Mouse (Mus musculus) midbrain, embryonic 16.5 days (tissue): ENCODE data around the gene Vsir. TPM values are rescaled to one million over a fixed set of nuclear protein-coding genes. Genes with fewer than 3 reads are reported as not detected.

ENCODE experiments used
- ATAC-seq: fragments of 200-750 bp; cut with Nextera tagmentation; 2 replicates; pipeline ENCODE4 v1.8.0; 2017; ENCODE audit warnings: moderate TSS enrichment
- H3K27ac ChIP-seq: fragments of 300-500 bp; sonication (generic); 2 replicates; pipeline ENCODE4 v1.5.1; 2014; ENCODE audit warnings: mild to moderate bottlenecking, low read length, mixed read lengths
- H3K27me3 ChIP-seq: fragments of 300-500 bp; sonication (generic); 2 replicates; pipeline ENCODE4 v1.6.1; 2014; ENCODE audit warnings: low read depth, low read length, mixed read lengths; ENCODE audit not compliant: control insufficient read depth, insufficient read depth
- H3K36me3 ChIP-seq: fragments of 300-500 bp; sonication (generic); 2 replicates; pipeline ENCODE4 v1.6.1; 2014; ENCODE audit warnings: mild to moderate bottlenecking, low read length, moderate library complexity, mixed read lengths; ENCODE audit not compliant: control insufficient read depth, insufficient read depth
- H3K4me1 ChIP-seq: fragments of 300-500 bp; sonication (generic); 2 replicates; pipeline ENCODE4 v1.6.1; 2014; ENCODE audit warnings: mild to moderate bottlenecking, low read length, mixed read lengths; ENCODE audit not compliant: control insufficient read depth, insufficient read depth
- H3K4me2 ChIP-seq: fragments of 300-500 bp; sonication (generic); 2 replicates; pipeline ENCODE4 v1.6.1; 2014; ENCODE audit warnings: mild to moderate bottlenecking, low read length, mixed read lengths
- H3K4me3 ChIP-seq: fragments of 300-500 bp; sonication (generic); 2 replicates; pipeline ENCODE4 v1.5.1; 2014; ENCODE audit warnings: low read depth, mild to moderate bottlenecking, low read length, moderate library complexity, mixed read lengths
- H3K9ac ChIP-seq: fragments of 300-500 bp; sonication (generic); 2 replicates; pipeline ENCODE4 v1.6.1; 2014; ENCODE audit warnings: low read depth, low read length, mixed read lengths
- H3K9me3 ChIP-seq: fragments of 300-500 bp; sonication (generic); replicated peaks from 2 replicates; pipeline ENCODE4 v1.6.1; 2014; ENCODE audit warnings: mild to moderate bottlenecking, low read length, mixed read lengths; ENCODE audit not compliant: control insufficient read depth, poor library complexity, severe bottlenecking
- WGBS: fragments of 180-500 bp; shearing (Covaris S2); extraction: QIAGEN DNeasy Blood & Tissue Kit; methylation state at CpG from one replicate; pipeline ENCODE4 v1.1.7; 2014; 5-methylcytosine and 5-hydroxymethylcytosine counted together
- polyA plus RNA-seq: library from polyadenylated mRNA; unstranded; fragments of >200 nt; fragmentation: Nextera tagmentation; extraction: Ambion mirVana; gene quantifications from 2 replicates; pipeline ENCODE4 v1.2.1, GENCODE M21; 2015

Gene Vsir
- polyA plus RNA-seq, 1 experiment from 2014 or later, result 1.5 TPM

- Histone ChIP-seq H3K27me3 (no peaks in the 10 kb centered on the region), H3K4me1 (no peaks in the 10 kb centered on the region), H3K4me2 (no peak overlapping the region), H3K9me3 (no peaks in the 10 kb centered on the region), H3K27ac (no peak overlapping the region), H3K36me3 (no peaks in the 10 kb centered on the region), H3K4me3 (no peak overlapping the region), H3K9ac (no peak overlapping the region)
- 77% methylated on average over 5 of the region's 5 CpGs for WGBS
- no peak for ATAC-seq
Measured at GRCm38 (mm10) chr10:60371596-60372386, 25.1 kb downstream of the Vsir start.

DNA sequence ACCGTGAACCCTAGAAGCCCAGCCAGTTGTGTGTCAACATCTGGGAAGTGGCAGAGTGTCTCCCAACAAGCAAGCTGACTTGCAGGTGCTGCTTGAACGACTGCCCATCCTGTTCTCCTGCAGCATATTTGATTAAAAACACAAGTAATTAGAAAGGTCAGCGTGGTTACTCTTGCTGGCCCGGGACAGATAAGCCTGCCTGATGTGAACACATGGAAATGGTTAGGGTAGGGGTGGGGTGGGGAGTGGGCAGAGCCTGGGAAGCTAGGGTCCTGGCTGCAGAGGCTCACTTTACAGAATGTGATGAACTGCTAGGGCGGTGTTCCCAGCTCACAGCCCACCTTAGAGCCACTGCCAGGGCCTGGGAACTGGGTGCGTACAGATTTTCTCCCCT lies 26.9 kb downstream of the Vsir start:
- no peak for ATAC-seq
- Histone ChIP-seq H3K9me3 (no peaks in the 10 kb centered on the region), H3K36me3 (no peaks in the 10 kb centered on the region), H3K4me2 (no peak overlapping the region), H3K27me3 (no peaks in the 10 kb centered on the region), H3K27ac (no peak overlapping the region), H3K4me3 (no peak overlapping the region), H3K9ac (no peak overlapping the region), H3K4me1 (no peaks in the 10 kb centered on the region)
- 80% methylated on average over 6 of the region's 6 CpGs for WGBS

- 62% methylated on average over 8 of the region's 8 CpGs for WGBS
- no peaks in the 10 kb centered on the region for H3K4me1 ChIP-seq
- no peak overlapping the region for H3K9ac ChIP-seq
- H3K27ac ChIP-seq, result no peak overlapping the region
- H3K4me2 ChIP-seq, result no peak overlapping the region
- ATAC-seq, result no peak
- H3K4me3 ChIP-seq, result no peak overlapping the region
- H3K27me3 ChIP-seq, result no peaks in the 10 kb centered on the region
- H3K9me3 ChIP-seq, result no peaks in the 10 kb centered on the region
- no peaks in the 10 kb centered on the region for H3K36me3 ChIP-seq
Measured at GRCm38 (mm10) chr10:60373937-60374578, 27.4 kb downstream of the Vsir start.

DNA sequence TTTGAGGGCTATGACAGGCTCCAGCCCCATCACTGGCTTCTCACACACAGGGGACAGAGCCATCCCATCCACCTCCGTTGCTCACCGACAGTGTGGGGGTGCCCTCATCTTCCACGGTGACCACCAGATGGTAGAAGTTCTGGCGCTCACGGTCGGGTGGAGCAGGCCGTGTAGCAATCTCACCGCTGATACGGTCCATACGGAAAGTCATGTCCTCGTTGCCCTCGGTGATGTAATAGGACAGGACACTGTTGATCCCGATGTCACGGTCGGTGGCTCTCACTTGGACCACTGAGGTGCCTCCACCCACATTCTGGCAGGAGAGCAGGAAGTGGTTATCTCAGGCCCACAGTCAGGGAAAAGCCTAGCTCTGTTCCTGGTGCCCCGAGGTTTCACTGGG lies 30.1 kb downstream of the Vsir start:
- 94% methylated on average over 16 of the region's 16 CpGs for WGBS
- Histone ChIP-seq H3K27me3 (no peaks in the 10 kb centered on the region), H3K27ac (no peak overlapping the region), H3K36me3 (no peaks in the 10 kb centered on the region), H3K4me1 (no peaks in the 10 kb centered on the region), H3K9me3 (no peaks in the 10 kb centered on the region), H3K4me2 (no peak overlapping the region), H3K9ac (no peak overlapping the region), H3K4me3 (no peak overlapping the region)
- no peak for ATAC-seq

- H3K36me3 ChIP-seq, result no peaks in the 10 kb centered on the region
- 79% methylated on average over 9 of the region's 9 CpGs for WGBS
- H3K27ac ChIP-seq, result no peak overlapping the region
- no peaks in the 10 kb centered on the region for H3K9me3 ChIP-seq
- H3K4me2 ChIP-seq, result no peak overlapping the region
- H3K4me1 ChIP-seq, result no peaks in the 10 kb centered on the region
- no peak overlapping the region for H3K4me3 ChIP-seq
- no peak for ATAC-seq
- no peak overlapping the region for H3K9ac ChIP-seq
- no peaks in the 10 kb centered on the region for H3K27me3 ChIP-seq
Measured at GRCm38 (mm10) chr10:60379419-60379957, 32.8 kb downstream of the Vsir start.

DNA sequence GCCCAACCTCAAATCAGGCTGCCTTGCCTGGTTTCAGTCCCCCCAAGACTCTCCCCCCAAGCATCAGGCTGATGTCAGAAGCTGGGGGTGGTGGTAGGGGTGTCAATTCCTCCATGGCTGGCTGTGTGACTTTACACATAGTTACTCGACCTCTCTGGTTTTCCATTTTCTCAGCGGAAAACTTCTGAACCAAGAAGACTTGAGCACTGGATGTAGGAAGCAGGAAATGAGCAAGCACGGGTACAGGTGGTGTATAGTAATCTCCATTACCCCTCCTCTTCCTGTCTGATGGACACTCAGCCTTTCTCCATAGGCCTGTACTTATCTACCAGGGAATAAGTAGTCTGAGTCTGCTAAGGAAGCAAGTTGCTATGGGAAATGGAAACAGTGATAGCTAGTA lies 33.6 kb downstream of the Vsir start:
- no peak overlapping the region for H3K9ac ChIP-seq
- H3K4me2 ChIP-seq, result no peak overlapping the region
- no peaks in the 10 kb centered on the region for H3K27me3 ChIP-seq
- no peak overlapping the region for H3K27ac ChIP-seq
- no peak for ATAC-seq
- no peaks in the 10 kb centered on the region for H3K9me3 ChIP-seq
- WGBS, result 81% methylated on average over 3 of the region's 3 CpGs
- H3K4me1 ChIP-seq, result no peaks in the 10 kb centered on the region
- H3K36me3 ChIP-seq, result no peaks in the 10 kb centered on the region
- H3K4me3 ChIP-seq, result no peak overlapping the region

- Histone ChIP-seq H3K4me2 (no peak overlapping the region), H3K4me3 (no peak overlapping the region), H3K27ac (no peak overlapping the region), H3K4me1 (no peaks in the 10 kb centered on the region), H3K27me3 (no peaks in the 10 kb centered on the region), H3K9ac (no peak overlapping the region), H3K36me3 (no peaks in the 10 kb centered on the region), H3K9me3 (no peaks in the 10 kb centered on the region)
- WGBS, result 77% methylated on average over 10 of the region's 10 CpGs
- ATAC-seq, result no peak
Measured at GRCm38 (mm10) chr10:60381142-60381925, 34.7 kb downstream of the Vsir start.

GRCm38 (mm10) chr10:60388332-60388731 lies 41.7 kb downstream of the Vsir start:
- H3K4me3 ChIP-seq, result no peak overlapping the region
- no peaks in the 10 kb centered on the region for H3K27me3 ChIP-seq
- H3K9ac ChIP-seq, result no peak overlapping the region
- ATAC-seq, result no peak
- no peaks in the 10 kb centered on the region for H3K36me3 ChIP-seq
- H3K4me1 ChIP-seq, result no peaks in the 10 kb centered on the region
- no peaks in the 10 kb centered on the region for H3K9me3 ChIP-seq
- no peak overlapping the region for H3K27ac ChIP-seq
- H3K4me2 ChIP-seq, result no peak overlapping the region
- WGBS, result 87% methylated on average over 2 of the region's 2 CpGs
